Mouse (Mus musculus) embryonic facial prominence, embryonic 10.5 days (tissue): ENCODE measurements at regions not wholly inside any gene's neighbourhood (a gene's known extent, or its start where the extent isn't known, plus 50 kb on each side); places are given as distances from the start of the nearest gene placed in this dataset.
A peak's percentile ranks its signal among the peaks of the same experiment; 100 is the strongest.

ENCODE experiments used
- DNase-seq: peaks from one replicate; pipeline ENCODE4 v3.0.0-alpha.2; 2017; ENCODE audit warnings: low spot score
- H3K27ac ChIP-seq: fragments of 300-500 bp; sonication (generic); replicated peaks from 2 replicates; pipeline ENCODE4 v1.5.1; 2016; ENCODE audit warnings: mild to moderate bottlenecking
- H3K27me3 ChIP-seq: fragments of 300-500 bp; sonication (generic); replicated peaks from 2 replicates; pipeline ENCODE4 v1.6.1; 2016; ENCODE audit warnings: low read depth, mild to moderate bottlenecking; ENCODE audit not compliant: poor library complexity, severe bottlenecking
- H3K36me3 ChIP-seq: fragments of 300-500 bp; sonication (generic); replicated peaks from 2 replicates; pipeline ENCODE4 v1.6.1; 2016; ENCODE audit warnings: mild to moderate bottlenecking, moderate library complexity
- H3K4me1 ChIP-seq: fragments of 300-500 bp; sonication (generic); 2 replicates; pipeline ENCODE4 v1.6.1; 2016
- H3K4me3 ChIP-seq: fragments of 300-500 bp; sonication (generic); 2 replicates; pipeline ENCODE4 v1.5.1; 2016; ENCODE audit warnings: mild to moderate bottlenecking, moderate library complexity
- H3K9me3 ChIP-seq: fragments of 300-500 bp; sonication (generic); 2 replicates; pipeline ENCODE4 v1.6.1; 2016; ENCODE audit warnings: mild to moderate bottlenecking
- whole genome bisulfite sequencing: fragments of 180-500 bp; shearing (Covaris S2); methylation state at CpG from one replicate; pipeline ENCODE4 v1.1.7; 2016; 5-methylcytosine and 5-hydroxymethylcytosine counted together

DNA sequence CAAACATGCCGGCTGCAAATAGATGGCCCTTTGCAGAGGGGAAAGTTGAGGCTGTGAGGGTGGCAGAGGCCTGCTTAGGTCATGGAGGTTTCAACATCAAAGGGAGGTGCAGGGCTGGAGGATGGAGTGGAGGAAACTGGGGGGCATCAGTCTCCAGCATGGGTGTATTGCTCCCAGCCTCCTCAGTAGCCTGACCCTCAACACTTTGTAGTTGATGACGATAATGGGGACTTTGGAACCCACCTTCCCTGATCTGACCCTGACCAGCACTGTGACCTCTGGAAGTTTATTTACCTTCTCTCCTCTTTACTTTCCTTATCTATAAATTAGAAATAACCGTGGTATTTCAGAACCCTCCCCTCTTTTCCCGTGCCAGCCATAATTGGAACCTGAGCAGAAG lies 56.2 kb downstream of the Gm26897 start:
- Histone ChIP-seq H3K27me3 (no peaks in the 10 kb centered on the region), H3K27ac (0 out of 2 replicates have a peak overlapping the region, but pooled peaks have one; percentile 51), H3K4me1 (peaks cover 42% of the 10 kb centered on the region), H3K36me3 (no peaks in the 10 kb centered on the region), H3K9me3 (no peaks in the 10 kb centered on the region), H3K4me3 (no peak overlapping the region)
- DNase-seq: no peak
- 53% methylated on average over 4 of the region's 4 CpGs for WGBS

DNA sequence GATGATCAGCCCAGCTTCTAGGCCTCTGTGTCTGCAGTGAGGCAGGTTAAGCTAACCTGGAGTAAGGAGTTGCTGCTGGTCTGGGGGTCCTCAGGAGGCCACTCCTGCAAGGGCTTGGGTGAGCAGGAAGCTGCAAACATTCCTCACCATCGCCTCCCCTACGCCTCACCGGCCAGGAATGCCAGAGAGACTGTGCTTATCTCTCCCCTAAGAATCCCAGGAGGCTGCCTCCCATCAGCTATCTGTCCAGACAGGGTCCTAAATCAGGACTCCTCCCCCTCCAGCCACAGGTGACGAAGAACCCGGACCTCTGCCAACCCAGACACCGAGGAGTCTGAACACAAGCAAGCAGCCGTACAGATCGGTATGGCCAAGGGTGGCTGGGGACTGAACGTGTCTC lies 56.8 kb downstream of the Gm26897 start:
- H3K27ac ChIP-seq: peak overlapping the region; percentile 51; the same call in 1 of the 2 replicates
- no peak overlapping the region for H3K4me3 ChIP-seq

DNA sequence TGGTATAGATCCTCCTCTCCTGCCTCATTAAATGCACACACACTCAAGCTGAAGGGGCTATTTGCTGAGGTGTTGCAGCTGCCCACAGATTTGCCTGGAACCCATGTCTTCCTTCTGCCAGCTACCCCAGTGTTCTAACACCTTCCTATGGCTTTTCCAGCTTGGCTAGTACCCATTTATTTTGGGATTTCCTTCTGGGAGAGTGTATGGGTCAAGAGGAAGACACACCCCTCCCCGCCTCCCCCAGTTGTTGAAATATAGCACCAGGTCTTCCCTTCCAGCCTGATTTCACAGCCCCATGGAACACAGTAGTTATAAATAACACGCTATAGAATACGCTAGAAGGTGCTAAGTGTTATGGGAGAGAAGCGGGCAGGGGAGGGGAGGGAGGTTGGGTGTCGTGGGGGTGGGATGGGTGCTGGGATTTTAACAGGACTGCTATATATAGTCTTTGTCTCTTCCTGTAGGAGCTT lies 57.4 kb downstream of the Gm26897 start:
- Histone ChIP-seq H3K36me3 (no peaks in the 10 kb centered on the region), H3K27me3 (no peaks in the 10 kb centered on the region), H3K4me1 (peaks cover 54% of the 10 kb centered on the region), H3K9me3 (no peaks in the 10 kb centered on the region), H3K4me3 (no peak overlapping the region), H3K27ac (no peak overlapping the region)
- DNase-seq: no peak
- 89% methylated on average over 5 of the region's 5 CpGs for WGBS

More for the DNA sequence above, 56.8 kb downstream of the Gm26897 start:
- Histone ChIP-seq H3K27me3 (no peaks in the 10 kb centered on the region), H3K4me1 (peaks cover 48% of the 10 kb centered on the region), H3K9me3 (no peaks in the 10 kb centered on the region), H3K36me3 (no peaks in the 10 kb centered on the region)
- DNase-seq: no peak
- 68% methylated on average over 9 of the region's 9 CpGs for WGBS

DNA sequence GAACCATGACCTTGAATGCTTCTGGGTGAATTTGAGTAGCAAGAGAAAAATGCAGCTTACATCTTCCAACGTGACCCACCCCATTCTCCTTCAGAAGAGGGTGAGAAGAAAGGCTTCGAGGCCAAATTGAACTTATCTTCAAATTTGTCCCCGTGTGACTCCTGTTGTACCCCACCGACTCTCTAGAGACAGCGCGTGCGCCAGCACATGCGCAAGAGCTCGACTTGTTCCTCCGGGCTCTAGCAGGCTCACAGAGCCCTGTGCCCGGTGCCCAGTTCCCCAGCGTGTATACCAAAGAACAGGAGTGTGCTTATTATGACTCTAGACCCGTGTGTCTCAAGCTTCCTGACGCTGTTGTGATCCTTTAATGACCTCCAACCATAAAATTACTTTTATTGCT lies 59.0 kb downstream of the Gm26897 start:
- no peaks in the 10 kb centered on the region for H3K9me3 ChIP-seq
- WGBS: 88% methylated on average over 14 of the region's 14 CpGs
- H3K27ac ChIP-seq: 0 out of 2 replicates have a peak overlapping the region, but pooled peaks have one; percentile 62
- no peak for DNase-seq
- no peaks in the 10 kb centered on the region; the same call in 1 of the 2 replicates for H3K27me3 ChIP-seq
- peaks cover 63% of the 10 kb centered on the region for H3K4me1 ChIP-seq
- no peak overlapping the region for H3K4me3 ChIP-seq
- H3K36me3 ChIP-seq: no peaks in the 10 kb centered on the region

DNA sequence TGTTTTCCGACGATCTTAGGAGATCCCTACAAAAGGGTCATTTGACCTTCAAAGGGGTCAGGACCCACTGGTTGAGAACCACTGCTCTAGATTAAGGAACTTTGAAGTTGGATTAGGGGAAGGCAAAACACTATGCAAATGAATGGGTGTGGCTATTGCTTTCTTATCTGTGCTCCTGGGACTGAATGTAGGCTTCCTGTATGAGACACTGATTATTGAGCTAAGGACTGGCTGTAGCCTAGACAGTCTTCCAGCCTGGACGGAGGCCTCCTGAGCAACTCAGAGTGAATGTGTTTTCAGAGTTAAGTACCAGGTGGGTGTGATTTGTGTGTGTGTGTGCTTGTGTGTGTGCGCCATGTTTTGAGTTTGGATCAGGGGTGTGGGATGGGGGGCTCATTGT lies 59.5 kb downstream of the Gm26897 start:
- H3K4me1 ChIP-seq: peaks cover 63% of the 10 kb centered on the region
- no peak overlapping the region; the same call in 1 of the 2 replicates for H3K27ac ChIP-seq
- DNase-seq: no peak
- H3K27me3 ChIP-seq: no peaks in the 10 kb centered on the region; the same call in 1 of the 2 replicates
- WGBS: 82% methylated on average over 4 of the region's 4 CpGs
- H3K4me3 ChIP-seq: no peak overlapping the region
- H3K36me3 ChIP-seq: no peaks in the 10 kb centered on the region
- no peaks in the 10 kb centered on the region for H3K9me3 ChIP-seq

DNA sequence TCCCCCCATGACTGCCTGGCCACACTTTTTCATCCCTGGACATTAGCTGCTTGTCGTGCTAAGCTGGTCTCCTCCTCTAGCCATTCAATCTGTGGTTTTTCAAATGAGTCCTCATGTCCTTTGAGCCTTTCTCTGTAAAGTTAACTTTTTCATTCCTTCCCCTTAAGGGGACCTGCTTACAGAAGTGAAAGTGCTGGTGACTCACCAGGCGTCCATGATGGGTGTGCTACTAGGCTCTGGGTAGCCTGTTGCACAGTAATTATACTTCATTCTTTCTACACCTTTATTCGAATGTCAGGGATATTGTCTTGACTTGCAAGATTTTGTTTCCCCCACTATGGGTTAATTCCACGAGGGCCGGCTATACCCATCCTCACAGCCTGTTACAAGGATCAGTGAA lies 63.2 kb downstream of the Gm26897 start:
- no peak overlapping the region for H3K4me3 ChIP-seq
- H3K4me1 ChIP-seq: peaks cover 61% of the 10 kb centered on the region
- no peaks in the 10 kb centered on the region for H3K9me3 ChIP-seq
- DNase-seq: no peak
- 78% methylated on average over 5 of the region's 5 CpGs for WGBS
- 0 out of 2 replicates have a peak overlapping the region, but pooled peaks have one; percentile 5 for H3K27ac ChIP-seq
- H3K27me3 ChIP-seq: no peaks in the 10 kb centered on the region; the same call in 1 of the 2 replicates
- no peaks in the 10 kb centered on the region for H3K36me3 ChIP-seq

DNA sequence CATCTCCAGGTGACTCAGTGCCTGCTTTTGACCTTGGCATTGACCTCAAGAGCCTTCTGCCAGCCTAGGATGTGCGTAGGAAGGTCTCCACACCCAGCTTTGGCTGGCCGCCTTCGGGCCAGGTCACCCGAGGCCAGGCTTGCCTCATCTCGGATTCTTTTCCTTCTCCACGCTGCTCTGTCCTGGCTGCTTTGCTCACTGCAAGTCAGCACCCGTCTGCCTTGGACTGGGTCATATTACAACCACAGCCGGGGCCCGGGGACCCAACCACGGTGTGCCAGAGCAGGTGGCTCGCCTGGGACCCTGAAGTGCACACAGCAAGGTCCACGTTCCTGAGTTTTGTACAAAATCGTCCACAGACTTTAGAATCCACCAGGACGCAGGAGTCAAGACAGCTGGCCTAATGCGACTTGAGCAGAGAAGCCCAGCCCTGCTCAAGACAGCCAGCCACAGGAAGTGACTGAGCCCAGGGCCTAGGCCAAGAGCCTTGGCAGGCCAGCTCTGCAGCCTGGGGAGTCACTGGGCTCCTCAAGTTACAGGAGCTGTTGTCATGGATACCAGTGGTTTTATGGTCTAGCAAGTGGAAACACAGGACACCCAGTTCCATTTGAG lies 66.1 kb downstream of the Gm26897 start:
- Histone ChIP-seq H3K9me3 (no peaks in the 10 kb centered on the region), H3K4me1 (peaks cover 56% of the 10 kb centered on the region), H3K27me3 (no peaks in the 10 kb centered on the region; the same call in 1 of the 2 replicates), H3K4me3 (peak overlapping the region; percentile 25; the same call in 1 of the 2 replicates), H3K36me3 (no peaks in the 10 kb centered on the region), H3K27ac (peak overlapping the region; percentile 90)
- DNase-seq: peak; percentile 84
- WGBS: 25% methylated on average over 15 of the region's 15 CpGs

DNA sequence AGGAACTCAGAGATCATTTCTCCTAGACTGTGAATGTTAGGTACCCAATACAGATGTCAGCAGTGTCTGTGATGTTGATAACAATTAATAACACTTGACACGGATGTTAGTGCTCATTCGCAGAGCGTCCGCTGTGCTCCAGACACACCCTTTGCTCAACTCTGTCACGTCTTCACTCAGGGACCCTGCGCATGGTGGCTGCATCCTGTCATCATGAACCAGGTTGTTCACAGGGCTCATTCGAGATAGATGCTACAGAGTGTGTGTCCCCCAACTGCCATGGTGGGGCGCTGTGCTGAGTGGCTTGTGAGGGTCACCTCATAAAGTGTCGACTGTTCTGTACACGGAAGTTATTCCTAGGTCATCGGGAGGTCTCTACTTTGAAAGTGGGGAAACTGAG lies 66.8 kb downstream of the Gm26897 start:
- H3K4me1 ChIP-seq: peaks cover 56% of the 10 kb centered on the region
- no peaks in the 10 kb centered on the region; the same call in 1 of the 2 replicates for H3K27me3 ChIP-seq
- H3K9me3 ChIP-seq: no peaks in the 10 kb centered on the region
- no peak for DNase-seq
- H3K27ac ChIP-seq: peak overlapping the region; percentile 90
- H3K4me3 ChIP-seq: no peak overlapping the region
- 85% methylated on average over 11 of the region's 11 CpGs for WGBS
- H3K36me3 ChIP-seq: no peaks in the 10 kb centered on the region

DNA sequence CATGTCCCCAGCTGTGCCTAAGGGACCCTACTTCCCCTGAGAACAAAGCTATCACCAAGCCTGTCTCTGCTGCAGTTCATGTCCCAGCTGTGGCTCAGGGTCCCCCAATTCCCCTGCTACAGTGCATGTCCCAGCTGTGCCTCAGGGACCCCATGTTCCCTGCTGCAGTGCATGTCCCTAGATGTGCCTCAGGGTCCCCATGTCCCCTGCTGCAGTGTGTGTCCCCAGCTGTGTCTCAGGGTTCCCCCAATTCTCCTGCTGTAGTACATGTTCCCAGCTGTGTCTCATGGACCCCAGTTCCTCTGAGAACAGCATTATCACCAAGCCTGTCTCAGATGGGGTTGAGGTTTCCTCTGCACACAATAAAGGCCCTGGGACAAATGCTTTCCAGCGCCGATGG lies 67.3 kb downstream of the Gm26897 start:
- DNase-seq: no peak
- H3K36me3 ChIP-seq: no peaks in the 10 kb centered on the region
- H3K4me1 ChIP-seq: peaks cover 56% of the 10 kb centered on the region
- H3K9me3 ChIP-seq: no peaks in the 10 kb centered on the region
- 77% methylated on average over 2 of the region's 2 CpGs for WGBS
- H3K4me3 ChIP-seq: no peak overlapping the region
- no peaks in the 10 kb centered on the region; the same call in 1 of the 2 replicates for H3K27me3 ChIP-seq
- peak overlapping the region; percentile 90 for H3K27ac ChIP-seq

DNA sequence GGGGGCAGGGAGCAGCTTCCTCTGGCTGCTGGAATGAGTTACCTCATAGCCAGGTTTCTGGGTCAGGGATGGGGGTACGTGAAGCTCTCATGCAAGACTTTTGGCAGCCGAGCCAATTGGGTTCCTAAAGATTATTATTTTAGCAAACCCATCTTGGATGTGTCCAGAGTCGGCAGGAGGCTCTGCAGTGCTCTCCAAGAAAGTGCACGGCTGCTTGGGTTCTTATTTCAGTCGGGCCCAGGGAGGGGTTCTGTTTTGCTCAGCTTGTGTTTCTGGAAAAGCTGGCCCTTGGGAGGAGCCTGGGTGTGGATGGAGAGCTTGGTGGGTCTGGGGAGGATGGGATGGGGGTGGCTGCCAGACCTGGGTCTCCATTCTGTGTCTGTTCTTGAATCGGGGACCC lies 70.8 kb downstream of the Gm26897 start:
- no peak overlapping the region for H3K4me3 ChIP-seq
- 0 out of 2 replicates have a peak overlapping the region, but pooled peaks have one; percentile 2 for H3K27ac ChIP-seq
- no peak for DNase-seq
- 71% methylated on average over 6 of the region's 6 CpGs for WGBS
- no peaks in the 10 kb centered on the region for H3K27me3 ChIP-seq
- H3K4me1 ChIP-seq: peaks cover 60% of the 10 kb centered on the region
- H3K36me3 ChIP-seq: no peaks in the 10 kb centered on the region
- no peaks in the 10 kb centered on the region for H3K9me3 ChIP-seq

DNA sequence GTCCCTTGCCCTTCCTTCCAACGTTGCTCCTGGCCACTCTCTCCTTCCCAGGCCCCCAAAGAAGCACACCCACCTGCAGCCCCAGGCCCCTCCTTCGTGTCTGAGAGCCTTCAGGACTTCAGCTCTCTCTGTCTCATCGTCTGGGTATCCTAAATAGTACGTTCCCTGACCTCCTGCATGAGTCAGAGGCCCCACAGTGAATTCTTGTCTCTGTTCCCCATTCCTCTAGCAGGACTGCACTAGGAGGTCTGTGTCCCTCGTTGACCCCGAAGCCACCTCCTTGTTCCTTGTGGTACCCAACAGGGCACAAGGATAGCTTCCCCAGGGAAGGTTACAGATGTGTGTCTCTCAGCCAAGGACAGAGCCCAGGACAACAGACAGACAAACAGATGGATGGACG lies 71.4 kb downstream of the Gm26897 start:
- DNase-seq: no peak
- Histone ChIP-seq H3K9me3 (no peaks in the 10 kb centered on the region), H3K36me3 (no peaks in the 10 kb centered on the region), H3K4me1 (peaks cover 56% of the 10 kb centered on the region), H3K27me3 (no peaks in the 10 kb centered on the region), H3K27ac (peak overlapping the region; percentile 61), H3K4me3 (no peak overlapping the region)
- WGBS: 71% methylated on average over 7 of the region's 7 CpGs

DNA sequence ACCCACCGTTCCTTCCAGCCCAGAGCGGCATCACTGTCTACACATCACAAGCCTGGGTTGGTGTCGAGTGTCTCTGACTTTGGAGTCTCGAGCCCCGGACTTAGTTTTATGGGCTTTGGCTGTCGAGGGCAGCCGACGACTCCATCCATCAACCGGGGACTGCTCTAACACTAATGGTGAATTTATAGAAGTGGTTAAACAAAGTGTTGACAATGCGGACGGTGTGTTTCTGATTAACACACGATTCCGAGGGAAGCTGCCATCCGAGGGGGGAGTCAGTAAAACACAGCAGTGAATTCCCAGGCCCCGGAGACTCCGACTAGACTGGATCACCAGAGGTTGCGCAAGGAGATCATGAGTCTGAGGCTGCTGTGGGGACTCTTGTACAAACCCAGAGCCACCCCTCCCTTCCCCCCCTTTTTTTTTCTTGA lies 72.1 kb downstream of the Gm26897 start:
- Histone ChIP-seq H3K4me1 (peaks cover 55% of the 10 kb centered on the region), H3K27me3 (no peaks in the 10 kb centered on the region), H3K9me3 (no peaks in the 10 kb centered on the region), H3K36me3 (no peaks in the 10 kb centered on the region), H3K27ac (peak overlapping the region; percentile 61), H3K4me3 (no peak overlapping the region)
- WGBS: 50% methylated on average over 17 of the region's 17 CpGs
- peak; percentile 28 for DNase-seq
